Mouse (Mus musculus) midbrain, embryonic 13.5 days (tissue): ENCODE results near the gene Wwox. TPM values are rescaled to one million over a fixed set of nuclear protein-coding genes. Genes with fewer than 3 reads are reported as not detected.

Experiments
- ATAC-seq: fragments of 200-750 bp; cut with Nextera tagmentation; 2 replicates; pipeline ENCODE4 v1.8.0; 2017; ENCODE audit warnings: mild to moderate bottlenecking, moderate TSS enrichment, moderate library complexity
- H3K27ac ChIP-seq: fragments of 300-500 bp; sonication (generic); 2 replicates; pipeline ENCODE4 v1.5.1; 2015; ENCODE audit warnings: inconsistent platforms, mild to moderate bottlenecking, moderate library complexity
- H3K27me3 ChIP-seq: fragments of 300-500 bp; sonication (generic); 2 replicates; pipeline ENCODE4 v1.6.1; 2015; ENCODE audit warnings: mild to moderate bottlenecking, inconsistent platforms
- H3K36me3 ChIP-seq: fragments of 300-500 bp; sonication (generic); 2 replicates; pipeline ENCODE4 v1.6.1; 2015; ENCODE audit warnings: mild to moderate bottlenecking, inconsistent platforms
- H3K4me1 ChIP-seq: fragments of 300-500 bp; sonication (generic); replicated peaks from 2 replicates; pipeline ENCODE4 v1.6.1; 2015; ENCODE audit warnings: inconsistent platforms
- H3K4me2 ChIP-seq: fragments of 300-500 bp; sonication (generic); replicated peaks from 2 replicates; pipeline ENCODE4 v1.6.1; 2015; ENCODE audit warnings: moderate library complexity, mild to moderate bottlenecking, inconsistent platforms
- H3K4me3 ChIP-seq: fragments of 300-500 bp; sonication (generic); replicated peaks from 2 replicates; pipeline ENCODE4 v1.5.1; 2015; ENCODE audit warnings: mild to moderate bottlenecking, inconsistent platforms
- H3K9ac ChIP-seq: fragments of 300-500 bp; sonication (generic); replicated peaks from 2 replicates; pipeline ENCODE4 v1.6.1; 2015; ENCODE audit warnings: mild to moderate bottlenecking, inconsistent platforms
- H3K9me3 ChIP-seq: fragments of 300-500 bp; sonication (generic); 2 replicates; pipeline ENCODE4 v1.6.1; 2016; ENCODE audit warnings: mild to moderate bottlenecking, inconsistent platforms
- WGBS: fragments of 180-500 bp; shearing (Covaris S2); methylation state at CpG from one replicate; pipeline ENCODE4 v1.1.7; 2015; 5-methylcytosine and 5-hydroxymethylcytosine counted together
- polyA plus RNA-seq: library from polyadenylated mRNA; unstranded; fragments of >200 nt; fragmentation: Nextera tagmentation; extraction: Ambion mirVana; gene quantifications from 2 replicates; pipeline ENCODE4 v1.2.1, GENCODE M21; 2015

The Wwox gene
- polyA plus RNA-seq, 1 experiment from 2014 or later, result 12.4 TPM

DNA sequence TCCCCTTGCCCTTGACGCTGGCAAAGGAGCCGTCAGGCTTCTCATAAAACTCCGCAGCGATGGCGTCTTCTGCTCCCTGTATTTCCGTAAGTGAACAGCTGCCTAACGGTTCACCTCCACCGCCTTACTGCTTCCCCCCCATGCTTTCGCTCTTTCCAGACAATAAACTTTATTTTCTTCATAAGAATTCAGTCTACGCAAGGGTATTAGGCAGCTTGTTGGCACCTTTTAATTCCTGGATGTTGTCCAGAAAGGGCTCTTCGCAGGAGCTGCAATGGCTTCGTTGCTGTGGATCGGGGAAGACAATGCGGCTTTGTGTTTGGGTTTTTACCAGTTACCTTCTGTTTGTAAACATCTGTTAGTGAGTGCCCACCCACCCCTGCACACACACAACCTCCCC, 211.3 kb downstream of the Wwox start:
- Histone ChIP-seq H3K36me3 (no peaks in the 10 kb centered on the region), H3K27me3 (no peaks in the 10 kb centered on the region), H3K9ac (no peak overlapping the region), H3K4me2 (no peak overlapping the region), H3K4me3 (no peak overlapping the region), H3K9me3 (no peaks in the 10 kb centered on the region), H3K4me1 (peaks cover 9% of the 10 kb centered on the region; the same call in 1 of the 2 replicates), H3K27ac (no peak overlapping the region)
- no peak for ATAC-seq
- 84% methylated on average over 14 of the region's 14 CpGs for WGBS

DNA sequence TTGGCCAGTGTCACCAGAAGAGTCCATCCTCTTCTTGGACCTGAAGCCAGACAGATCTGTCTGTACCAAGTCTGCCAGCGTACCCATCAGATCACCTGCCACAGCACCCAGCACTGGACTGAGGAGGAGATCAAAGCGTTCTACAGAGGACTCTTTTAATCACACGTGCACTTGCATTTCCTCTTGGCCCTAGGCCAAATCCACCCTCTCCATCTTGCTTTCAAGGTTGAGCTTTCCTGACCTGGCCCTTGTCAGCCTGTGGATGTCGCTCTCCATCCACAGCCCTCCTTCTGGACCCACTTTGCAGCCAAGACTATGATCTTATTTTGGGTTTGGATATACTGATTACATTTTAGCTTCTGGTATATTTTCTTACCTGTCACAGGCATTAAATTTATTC, 218.3 kb downstream of the Wwox start:
- H3K4me1 ChIP-seq, result peaks cover 3% of the 10 kb centered on the region; the same call in 1 of the 2 replicates
- H3K9ac ChIP-seq, result no peak overlapping the region
- no peaks in the 10 kb centered on the region for H3K36me3 ChIP-seq
- 73% methylated on average over 4 of the region's 4 CpGs for WGBS
- ATAC-seq, result no peak
- H3K9me3 ChIP-seq, result no peaks in the 10 kb centered on the region
- no peaks in the 10 kb centered on the region for H3K27me3 ChIP-seq
- H3K4me2 ChIP-seq, result no peak overlapping the region
- no peak overlapping the region for H3K27ac ChIP-seq
- no peak overlapping the region for H3K4me3 ChIP-seq

DNA sequence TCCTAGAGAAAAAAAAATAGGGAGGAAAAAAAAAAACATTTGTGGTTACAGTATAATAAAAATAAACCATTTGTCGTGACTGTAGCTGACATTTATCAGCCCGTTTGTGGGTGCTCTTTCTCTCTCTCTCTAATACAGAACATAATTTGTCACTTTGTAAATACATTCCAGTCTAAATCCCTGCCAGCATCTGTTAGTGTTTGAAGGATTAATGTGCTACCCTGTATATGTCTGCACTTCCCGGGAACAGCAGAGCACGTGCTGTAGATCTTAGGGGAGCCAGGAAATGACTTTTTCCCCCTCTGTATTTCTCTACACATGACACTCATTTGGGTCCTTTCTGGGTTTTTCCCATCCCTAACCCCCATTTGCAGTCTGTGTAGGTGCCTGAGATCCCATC, 219.0 kb downstream of the Wwox start:
- Histone ChIP-seq H3K36me3 (no peaks in the 10 kb centered on the region), H3K27me3 (no peaks in the 10 kb centered on the region), H3K4me3 (no peak overlapping the region), H3K9ac (no peak overlapping the region), H3K4me2 (no peak overlapping the region), H3K27ac (no peak overlapping the region), H3K9me3 (no peaks in the 10 kb centered on the region), H3K4me1 (peaks cover 3% of the 10 kb centered on the region; the same call in 1 of the 2 replicates)
- no peak for ATAC-seq
- 72% methylated on average over 4 of the region's 4 CpGs for WGBS

DNA sequence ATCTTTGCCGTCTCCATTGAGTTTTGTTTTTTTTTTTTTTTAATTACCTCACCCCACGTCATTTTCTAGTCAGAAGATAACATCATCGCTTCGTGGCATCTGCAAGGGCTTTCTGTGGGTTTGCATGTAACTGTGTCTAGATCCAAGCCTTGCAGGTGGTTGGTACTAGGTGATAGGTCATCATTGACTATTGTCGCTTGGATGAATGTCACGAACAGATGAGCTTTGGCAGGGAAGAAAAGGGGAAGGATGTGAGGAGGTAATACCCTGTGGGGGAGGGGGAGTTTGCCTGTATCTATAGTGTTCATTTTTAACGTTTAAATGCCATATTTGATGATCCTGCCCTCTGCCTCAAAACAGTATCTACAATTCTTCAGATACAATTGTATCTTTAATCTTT, 223.6 kb downstream of the Wwox start:
- no peak for ATAC-seq
- Histone ChIP-seq H3K4me2 (no peak overlapping the region), H3K4me3 (no peak overlapping the region), H3K9me3 (no peaks in the 10 kb centered on the region), H3K4me1 (no peaks in the 10 kb centered on the region), H3K36me3 (no peaks in the 10 kb centered on the region), H3K27ac (no peak overlapping the region), H3K9ac (no peak overlapping the region), H3K27me3 (no peaks in the 10 kb centered on the region)
- 79% methylated on average over 7 of the region's 7 CpGs for WGBS

DNA sequence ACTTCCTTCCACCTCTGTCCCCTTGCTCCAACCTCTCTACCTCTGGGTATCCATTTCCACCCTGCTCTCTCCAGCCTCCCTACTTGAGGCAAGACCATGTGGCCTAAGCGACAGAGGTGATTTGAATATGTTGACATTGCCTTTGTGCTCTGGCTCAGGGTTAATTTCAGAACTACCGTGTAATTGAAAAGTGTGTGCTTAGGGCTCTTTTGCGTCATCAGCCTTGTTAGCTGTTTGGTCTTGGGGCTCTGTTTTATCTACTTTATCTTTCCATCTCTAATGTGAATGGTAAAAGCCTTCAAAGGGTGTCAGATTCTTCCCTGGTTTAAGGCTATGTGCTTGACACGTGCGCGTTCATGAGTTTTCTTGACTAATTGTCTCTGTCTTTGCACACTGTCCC, 226.1 kb downstream of the Wwox start:
- H3K36me3 ChIP-seq, result no peaks in the 10 kb centered on the region
- no peak overlapping the region for H3K4me3 ChIP-seq
- no peak for ATAC-seq
- H3K27ac ChIP-seq, result no peak overlapping the region
- no peak overlapping the region for H3K4me2 ChIP-seq
- 49% methylated on average over 6 of the region's 6 CpGs for WGBS
- H3K4me1 ChIP-seq, result no peaks in the 10 kb centered on the region
- no peaks in the 10 kb centered on the region for H3K27me3 ChIP-seq
- no peaks in the 10 kb centered on the region for H3K9me3 ChIP-seq
- H3K9ac ChIP-seq, result no peak overlapping the region

DNA sequence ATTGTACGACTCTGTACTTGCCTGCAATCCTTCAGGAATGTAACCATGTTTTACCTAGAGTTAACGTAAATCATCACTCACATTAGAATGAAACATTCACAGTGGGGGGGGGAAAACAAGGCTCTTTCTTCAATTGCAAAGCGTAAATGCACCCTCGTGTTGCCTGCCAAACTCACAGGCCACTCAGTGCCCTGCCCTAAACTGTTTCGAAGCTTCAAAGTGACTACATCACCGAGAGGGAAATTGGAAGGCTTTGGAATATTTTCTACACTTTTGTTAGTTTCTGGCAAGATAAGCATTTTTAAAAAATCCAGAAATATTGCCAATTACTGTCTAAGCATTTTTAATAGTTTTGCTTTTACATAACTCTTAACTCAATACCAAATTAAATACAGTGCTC, 231.3 kb downstream of the Wwox start:
- H3K9me3 ChIP-seq, result no peaks in the 10 kb centered on the region
- H3K4me3 ChIP-seq, result no peak overlapping the region
- H3K4me2 ChIP-seq, result no peak overlapping the region
- no peaks in the 10 kb centered on the region for H3K4me1 ChIP-seq
- no peak overlapping the region for H3K27ac ChIP-seq
- H3K27me3 ChIP-seq, result no peaks in the 10 kb centered on the region
- H3K36me3 ChIP-seq, result no peaks in the 10 kb centered on the region
- 78% methylated on average over 6 of the region's 6 CpGs for WGBS
- H3K9ac ChIP-seq, result no peak overlapping the region
- no peak for ATAC-seq

DNA sequence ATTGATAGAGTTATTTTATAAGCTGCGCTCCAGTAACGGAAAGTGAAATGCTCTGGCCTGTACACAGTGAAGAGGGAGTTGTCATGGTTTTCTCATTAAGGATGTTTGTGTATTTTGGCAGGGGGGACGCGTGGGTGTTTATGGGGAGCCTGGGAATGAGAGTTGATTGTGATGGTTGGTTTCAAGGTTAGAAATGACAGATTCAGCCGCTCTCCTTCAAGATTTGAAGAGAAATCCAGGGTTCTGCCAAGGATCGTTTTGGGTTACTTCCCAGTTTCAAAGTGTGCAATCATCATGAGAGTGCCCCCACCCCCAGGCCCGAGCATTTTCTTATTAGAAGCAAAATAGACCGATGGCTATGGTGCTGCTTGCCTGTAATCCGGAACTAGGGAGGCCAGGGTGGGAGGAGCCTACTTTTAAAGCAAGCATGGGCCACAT, 231.8 kb downstream of the Wwox start:
- 82% methylated on average over 9 of the region's 9 CpGs for WGBS
- H3K27ac ChIP-seq, result no peak overlapping the region

DNA sequence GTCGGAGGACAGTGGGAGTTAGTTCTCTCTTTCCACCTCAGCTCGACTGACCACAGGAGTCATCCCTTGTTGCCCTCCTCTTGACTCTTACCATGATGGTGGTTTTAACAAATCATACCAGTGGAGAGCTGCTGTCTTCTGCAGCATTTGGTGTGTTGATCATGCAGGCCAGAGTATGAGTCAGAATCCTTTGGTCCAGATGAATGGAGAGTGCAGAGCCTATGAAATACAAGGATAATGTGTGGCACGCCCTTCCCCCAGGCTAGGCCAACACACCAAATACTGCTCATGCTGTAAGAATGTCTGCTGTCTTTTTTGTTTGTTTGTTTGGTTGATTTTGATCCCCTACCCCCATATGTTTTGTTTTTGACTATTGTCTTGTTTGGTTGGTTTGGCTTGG, 234.0 kb downstream of the Wwox start:
- no peaks in the 10 kb centered on the region for H3K4me1 ChIP-seq
- no peak overlapping the region for H3K4me2 ChIP-seq
- H3K27ac ChIP-seq, result no peak overlapping the region
- WGBS, result 95% methylated on average over 3 of the region's 3 CpGs
- H3K4me3 ChIP-seq, result no peak overlapping the region
- H3K36me3 ChIP-seq, result no peaks in the 10 kb centered on the region
- no peak for ATAC-seq
- no peaks in the 10 kb centered on the region for H3K9me3 ChIP-seq
- H3K27me3 ChIP-seq, result no peaks in the 10 kb centered on the region
- H3K9ac ChIP-seq, result no peak overlapping the region

More for the DNA sequence above, 231.8 kb downstream of the Wwox start:
- H3K9me3 ChIP-seq, result no peaks in the 10 kb centered on the region
- H3K36me3 ChIP-seq, result no peaks in the 10 kb centered on the region
- no peaks in the 10 kb centered on the region for H3K4me1 ChIP-seq
- H3K9ac ChIP-seq, result no peak overlapping the region
- H3K4me3 ChIP-seq, result no peak overlapping the region
- H3K27me3 ChIP-seq, result no peaks in the 10 kb centered on the region
- no peak overlapping the region for H3K4me2 ChIP-seq
- ATAC-seq, result no peak

DNA sequence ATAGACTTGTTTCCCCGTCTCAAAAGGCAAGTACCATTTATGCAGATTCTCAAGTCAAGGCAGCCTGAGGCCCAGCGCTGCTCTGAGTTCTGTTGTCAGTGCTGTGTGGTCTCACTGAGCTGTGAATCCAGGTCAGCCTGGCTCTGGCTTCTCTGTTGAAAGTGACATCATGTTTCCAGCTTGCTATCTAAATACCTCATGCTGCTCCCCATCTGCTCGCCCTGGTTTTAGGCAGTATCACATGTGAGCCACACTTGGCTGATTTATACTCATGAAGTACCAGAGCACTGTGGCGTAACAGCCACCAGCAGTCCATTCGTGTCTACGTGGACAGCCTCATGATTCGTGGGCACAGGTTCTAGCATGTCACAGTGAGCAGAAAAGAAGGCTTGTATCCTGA, 235.7 kb downstream of the Wwox start:
- no peaks in the 10 kb centered on the region for H3K36me3 ChIP-seq
- H3K4me2 ChIP-seq, result no peak overlapping the region
- no peak overlapping the region for H3K9ac ChIP-seq
- no peaks in the 10 kb centered on the region for H3K27me3 ChIP-seq
- 90% methylated on average over 7 of the region's 7 CpGs for WGBS
- H3K4me1 ChIP-seq, result no peaks in the 10 kb centered on the region
- H3K9me3 ChIP-seq, result no peaks in the 10 kb centered on the region
- no peak overlapping the region for H3K27ac ChIP-seq
- no peak overlapping the region for H3K4me3 ChIP-seq
- ATAC-seq, result no peak

DNA sequence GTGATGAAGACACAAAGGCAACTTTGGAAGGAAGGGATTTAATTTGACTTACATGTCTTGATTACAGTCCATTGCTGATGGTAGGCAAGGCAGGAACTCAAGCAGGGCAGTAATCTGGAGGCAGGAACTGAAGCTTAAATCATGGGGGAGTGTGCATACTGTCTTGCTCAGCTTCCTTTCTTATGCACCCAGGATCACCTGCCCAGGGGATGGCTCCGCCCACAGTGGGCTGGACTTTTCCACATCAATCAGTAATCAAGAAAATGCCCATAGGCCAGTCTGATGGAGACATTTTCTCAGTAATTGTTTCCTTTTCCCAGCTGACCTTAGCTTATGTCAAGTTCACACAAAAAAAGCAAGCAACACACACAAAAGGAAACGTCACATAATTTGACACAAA, 237.5 kb downstream of the Wwox start:
- Histone ChIP-seq H3K4me2 (no peak overlapping the region), H3K9me3 (no peaks in the 10 kb centered on the region), H3K4me1 (0 out of 2 replicates have a peak, but pooled peaks cover 3% of the 10 kb centered on the region), H3K27ac (no peak overlapping the region), H3K9ac (no peak overlapping the region), H3K36me3 (no peaks in the 10 kb centered on the region), H3K27me3 (no peaks in the 10 kb centered on the region), H3K4me3 (no peak overlapping the region)
- no peak for ATAC-seq
- 85% methylated on average over 2 of the region's 2 CpGs for WGBS

DNA sequence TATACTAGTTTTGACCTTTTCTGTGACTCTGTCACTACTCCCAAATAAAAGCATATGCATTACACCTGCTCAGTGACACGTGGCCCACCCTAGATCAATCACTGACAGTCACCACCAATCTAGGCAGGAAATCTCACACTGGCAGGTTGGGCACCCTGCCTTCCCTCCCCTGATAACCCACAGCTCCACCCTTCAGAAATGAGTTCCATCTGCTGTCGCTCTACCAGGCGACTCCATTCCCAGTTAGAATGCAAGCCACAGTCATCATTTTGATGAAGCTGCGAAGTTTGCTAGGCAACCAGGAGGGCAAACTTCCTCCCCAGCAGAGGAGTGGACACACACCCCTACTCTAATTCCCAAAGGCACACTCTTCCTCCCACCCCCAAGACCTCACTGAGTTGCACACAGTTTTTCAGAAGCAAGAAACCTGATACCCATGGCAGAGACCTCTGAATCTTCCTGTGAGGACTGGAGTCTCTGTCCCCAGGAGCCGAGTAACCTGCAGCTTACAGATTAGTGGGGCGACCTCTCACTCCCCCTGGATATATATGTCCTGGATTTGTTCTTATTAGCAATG, 238.2 kb downstream of the Wwox start:
- Histone ChIP-seq H3K9ac (no peak overlapping the region), H3K27ac (no peak overlapping the region), H3K4me2 (no peak overlapping the region), H3K4me1 (0 out of 2 replicates have a peak, but pooled peaks cover 3% of the 10 kb centered on the region), H3K27me3 (no peaks in the 10 kb centered on the region), H3K4me3 (no peak overlapping the region), H3K36me3 (no peaks in the 10 kb centered on the region), H3K9me3 (no peaks in the 10 kb centered on the region)
- WGBS, result 69% methylated on average over 6 of the region's 6 CpGs
- no peak for ATAC-seq

DNA sequence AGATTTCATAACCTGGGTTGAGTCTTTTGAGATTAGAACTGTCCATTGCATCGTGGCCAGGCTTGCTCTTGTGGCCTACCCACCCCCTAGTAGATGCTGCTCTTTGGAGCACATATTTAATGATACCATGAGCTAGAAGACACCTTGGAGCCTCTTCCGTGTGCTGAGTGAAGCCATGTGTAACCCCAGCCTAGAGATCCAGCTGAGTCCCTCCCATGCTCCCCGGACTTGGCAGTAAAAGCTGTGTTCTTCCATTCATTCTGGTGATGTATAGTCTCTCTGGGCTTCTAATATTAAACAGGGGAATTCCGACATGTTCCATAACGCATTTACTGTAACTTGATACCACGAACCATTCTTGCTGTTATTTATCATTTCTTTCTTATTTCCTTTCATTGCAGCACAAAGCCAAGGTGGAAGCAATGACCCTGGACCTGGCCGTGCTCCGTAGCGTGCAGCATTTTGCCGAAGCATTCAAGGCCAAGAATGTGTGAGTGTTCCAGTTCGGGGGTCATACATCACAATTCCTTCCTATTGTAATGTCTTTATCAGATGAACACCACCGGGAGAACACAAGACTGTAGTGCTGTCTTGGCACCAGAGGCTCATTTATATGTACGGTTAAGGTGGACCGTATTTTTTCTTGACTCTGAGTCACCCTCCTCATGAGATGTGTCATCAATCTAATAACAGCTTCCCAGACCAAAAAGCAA, 240.1 kb downstream of the Wwox start:
- Histone ChIP-seq H3K27me3 (no peaks in the 10 kb centered on the region), H3K36me3 (no peaks in the 10 kb centered on the region), H3K4me3 (no peak overlapping the region), H3K9ac (no peak overlapping the region), H3K4me2 (no peak overlapping the region), H3K27ac (no peak overlapping the region), H3K9me3 (no peaks in the 10 kb centered on the region), H3K4me1 (0 out of 2 replicates have a peak, but pooled peaks cover 3% of the 10 kb centered on the region)
- no peak for ATAC-seq
- 87% methylated on average over 14 of the region's 14 CpGs for WGBS

DNA sequence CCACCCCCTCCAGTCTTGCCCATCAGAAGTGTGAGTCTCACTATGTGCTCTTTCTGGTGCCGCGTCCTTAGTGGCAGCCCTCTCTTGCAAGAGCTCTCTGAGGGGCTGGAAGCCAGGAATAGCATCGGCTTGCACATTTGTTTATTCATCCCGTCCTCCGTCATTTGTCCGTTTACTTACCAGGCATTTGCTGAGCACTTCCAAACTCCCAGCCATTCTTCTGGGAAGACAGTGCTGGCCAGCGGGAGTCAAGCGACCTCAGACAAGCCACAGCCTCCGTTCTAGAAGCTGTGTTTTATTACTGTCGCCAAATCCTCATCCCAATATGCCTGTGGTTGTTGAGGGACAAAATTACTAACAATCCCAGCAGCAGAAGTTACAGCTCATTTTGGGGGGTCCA, 241.7 kb downstream of the Wwox start:
- ATAC-seq, result no peak
- Histone ChIP-seq H3K27ac (no peak overlapping the region), H3K4me1 (0 out of 2 replicates have a peak, but pooled peaks cover 3% of the 10 kb centered on the region), H3K36me3 (no peaks in the 10 kb centered on the region), H3K9me3 (no peaks in the 10 kb centered on the region), H3K9ac (no peak overlapping the region), H3K4me3 (no peak overlapping the region), H3K27me3 (no peaks in the 10 kb centered on the region), H3K4me2 (no peak overlapping the region)
- WGBS, result 84% methylated on average over 10 of the region's 10 CpGs
